Mouse (Mus musculus) liver, postnatal 0 days (tissue): ENCODE results near the gene Borcs5.

Experiments used
- CTCF ChIP-seq: sonication (generic); IDR thresholded peaks from 2 replicates; pipeline ENCODE4 v1.5.1; 2016; ENCODE audit warnings: antibody characterized with exemption, low read depth
- EP300 ChIP-seq: IDR thresholded peaks from 2 replicates; pipeline ENCODE4 v1.6.1; 2016; ENCODE audit warnings: antibody characterized with exemption, low read depth, mild to moderate bottlenecking

- no peak for TF ChIP-seq CTCF
- no peak for TF ChIP-seq EP300
Measured at GRCm38 (mm10) chr6:134695625-134696024, 56.3 kb downstream of the Borcs5 start.
